Mouse (Mus musculus) cerebellum, adult 2 months (tissue): Measurements from ENCODE around the gene Myrip. TPM values are rescaled to one million over a fixed set of nuclear protein-coding genes. Genes with fewer than 3 reads are reported as not detected.
A peak's percentile ranks its signal among the peaks of the same experiment; 100 is the strongest.
"Not testable (repeated sequence)": the region's sequence is repeated elsewhere in the genome, so short reads cannot be mapped to it uniquely, and the experiment has no call there.

ENCODE experiments used
- DNase-seq, 2 experiments: peaks; one replicate each; pipeline ENCODE4 v3.0.0; 2021
- H3K27ac ChIP-seq: fragments of 200-500 bp; 2 replicates; pipeline ENCODE4 v1.5.1; 2012; ENCODE audit warnings: low read length, control low read depth, inconsistent platforms; ENCODE audit not compliant: insufficient read depth
- H3K27me3 ChIP-seq: fragments of 200-500 bp; 2 replicates; pipeline ENCODE4 v1.6.1; 2012; ENCODE audit warnings: inconsistent platforms, mild to moderate bottlenecking, low read length, moderate library complexity; ENCODE audit not compliant: control insufficient read depth, insufficient read depth
- H3K4me1 ChIP-seq: fragments of 200-500 bp; 2 replicates; pipeline ENCODE4 v1.6.1; 2011; ENCODE audit warnings: low read length; ENCODE audit not compliant: control insufficient read depth, insufficient read depth
- H3K4me3 ChIP-seq: fragments of 200-500 bp; replicated peaks from 2 replicates; pipeline ENCODE3; 2011; ENCODE audit warnings: mild to moderate bottlenecking, low read depth, low read length, control low read depth; ENCODE audit not compliant: insufficient read depth
- CTCF ChIP-seq: fragments of 200-500 bp; IDR thresholded peaks from 2 replicates; pipeline ENCODE4 v1.5.1; 2011; ENCODE audit warnings: low read depth, mild to moderate bottlenecking, control low read depth, low read length, moderate library complexity, borderline replicate concordance; ENCODE audit not compliant: insufficient read depth
- POLR2A ChIP-seq: fragments of 200-500 bp; IDR thresholded peaks from 2 replicates; pipeline ENCODE4 v1.6.1; 2011; ENCODE audit warnings: low read length, control low read depth, borderline replicate concordance; ENCODE audit not compliant: insufficient read depth
- WGBS: fragments of 180-500 bp; shearing (Covaris S2); methylation state at CpG from one replicate; pipeline ENCODE4 v1.1.7; 2018; 5-methylcytosine and 5-hydroxymethylcytosine counted together
- polyA plus RNA-seq: library from polyadenylated mRNA; depleted of rRNA; stranded (reverse); fragments of >200 nt; gene quantifications from 2 replicates; pipeline ENCODE4 v1.2.3, GENCODE M21; 2012; rRNA removed

Myrip gene
- 18.2 and 22.1 TPM in 2 replicates for polyA plus RNA-seq

GRCm38 (mm10) chr9:120301213-120301612 lies at the start of gene Myrip:
Myrip (plus strand) TSS chr9:120301513.
- WGBS, result 88% methylated on average over 1 of the region's 1 CpGs
- H3K27me3 ChIP-seq, H3K4me1 ChIP-seq, H3K27ac ChIP-seq, H3K4me3 ChIP-seq, DNase-seq: not testable (repeated sequence)

GRCm38 (mm10) chr9:120259805-120260204 lies 41.5 kb upstream of the Myrip start:
- no peak for DNase-seq
- Histone ChIP-seq H3K27ac (no peak overlapping the region), H3K4me1 (no peaks in the 10 kb centered on the region), H3K4me3 (no peak overlapping the region), H3K27me3 (no peaks in the 10 kb centered on the region; the same call in 1 of the 2 replicates)
- TF ChIP-seq CTCF, result no peak
- no peak for TF ChIP-seq POLR2A
- WGBS, result 8% methylated on average over 8 of the region's 8 CpGs

GRCm38 (mm10) chr9:120263994-120264393 lies 37.3 kb upstream of the Myrip start:
- no peak overlapping the region for H3K27ac ChIP-seq
- 5% methylated on average over 5 of the region's 5 CpGs for WGBS
- no peak for TF ChIP-seq POLR2A
- no peak for TF ChIP-seq CTCF

GRCm38 (mm10) chr9:120273083-120273482 lies 28.2 kb upstream of the Myrip start:
- TF ChIP-seq POLR2A, result no peak
- TF ChIP-seq CTCF, result no peak
- DNase-seq, result no peak
- Histone ChIP-seq H3K27ac (no peak overlapping the region), H3K27me3 (no peaks in the 10 kb centered on the region), H3K4me3 (no peak overlapping the region), H3K4me1 (no peaks in the 10 kb centered on the region)
- WGBS, result 60% methylated on average over 8 of the region's 8 CpGs

More at GRCm38 (mm10) chr9:120263994-120264393, 37.3 kb upstream of the Myrip start:
- H3K4me1 ChIP-seq, result no peaks in the 10 kb centered on the region
- H3K4me3 ChIP-seq, result no peak overlapping the region
- DNase-seq, result peak in 1 of 2 experiments; percentile 9
- no peaks in the 10 kb centered on the region; the same call in 1 of the 2 replicates for H3K27me3 ChIP-seq

GRCm38 (mm10) chr9:120275226-120275625 lies 26.1 kb upstream of the Myrip start:
- Histone ChIP-seq H3K4me1 (no peaks in the 10 kb centered on the region), H3K4me3 (no peak overlapping the region), H3K27me3 (no peaks in the 10 kb centered on the region), H3K27ac (no peak overlapping the region)
- TF ChIP-seq POLR2A (no peak), CTCF (no peak)
- DNase-seq, result no peak
- 74% methylated on average over 7 of the region's 7 CpGs for WGBS

GRCm38 (mm10) chr9:120281147-120281546 lies 20.2 kb upstream of the Myrip start:
- 84% methylated on average over 12 of the region's 12 CpGs for WGBS
- H3K4me3 ChIP-seq, result no peak overlapping the region
- no peaks in the 10 kb centered on the region for H3K4me1 ChIP-seq
- H3K27me3 ChIP-seq, result no peaks in the 10 kb centered on the region
- no peak overlapping the region for H3K27ac ChIP-seq
- peak in 1 of 2 experiments; percentile 24 for DNase-seq
- TF ChIP-seq POLR2A (no peak), CTCF (no peak)

- DNase-seq, result no peak
- no peak overlapping the region for H3K27ac ChIP-seq
- no peak for TF ChIP-seq CTCF
- no peak for TF ChIP-seq POLR2A
- H3K27me3 ChIP-seq, result no peaks in the 10 kb centered on the region
- no peaks in the 10 kb centered on the region for H3K4me1 ChIP-seq
- WGBS, result 76% methylated on average over 9 of the region's 9 CpGs
- no peak overlapping the region for H3K4me3 ChIP-seq
Observed at GRCm38 (mm10) chr9:120282461-120283047, 18.8 kb upstream of the Myrip start.

GRCm38 (mm10) chr9:120283556-120283955 lies 17.8 kb upstream of the Myrip start:
- H3K4me3 ChIP-seq, result no peak overlapping the region
- H3K4me1 ChIP-seq, result no peaks in the 10 kb centered on the region
- 90% methylated on average over 12 of the region's 12 CpGs for WGBS
- no peaks in the 10 kb centered on the region for H3K27me3 ChIP-seq
- no peak overlapping the region for H3K27ac ChIP-seq
- no peak for TF ChIP-seq CTCF
- TF ChIP-seq POLR2A, result no peak
- no peak for DNase-seq

GRCm38 (mm10) chr9:120288011-120288410 lies 13.3 kb upstream of the Myrip start:
- no peak overlapping the region for H3K27ac ChIP-seq
- DNase-seq, result no peak
- no peak for TF ChIP-seq CTCF
- TF ChIP-seq POLR2A, result no peak
- H3K27me3 ChIP-seq, result no peaks in the 10 kb centered on the region
- H3K4me3 ChIP-seq, result no peak overlapping the region
- WGBS, result 36% methylated on average over 3 of the region's 3 CpGs
- no peaks in the 10 kb centered on the region for H3K4me1 ChIP-seq
